Mouse (Mus musculus) heart, adult 2 months (tissue): ENCODE data around the gene Ccdc8.

Experiments
- CTCF ChIP-seq: fragments of 200-600 bp; IDR thresholded peaks from 2 replicates; pipeline ENCODE4 v1.8.1; 2022; ENCODE audit warnings: antibody characterized with exemption, mild to moderate bottlenecking, moderate library complexity
- EP300 ChIP-seq: fragments of 200-500 bp; IDR thresholded peaks from 2 replicates; pipeline ENCODE4 v1.6.1; 2011; ENCODE audit warnings: low read depth, low read length, control low read depth; ENCODE audit not compliant: insufficient read depth

- TF ChIP-seq CTCF = no peak
- no peak for TF ChIP-seq EP300
Measured at GRCm38 (mm10) chr7:17011909-17012590, 19.5 kb downstream of the Ccdc8 start.
